Mouse (Mus musculus) testis, adult 2 months (tissue): ENCODE measurements around the gene Tmem43.

Experiments used
- CTCF ChIP-seq: fragments of 200-500 bp; IDR thresholded peaks from 2 replicates; pipeline ENCODE4 v1.5.1; 2012; ENCODE audit warnings: low read depth, mild to moderate bottlenecking, inconsistent platforms, low read length, moderate library complexity; ENCODE audit not compliant: control insufficient read depth, insufficient read depth, insufficient replicate concordance
- POLR2A ChIP-seq: fragments of 200-500 bp; IDR thresholded peaks from 2 replicates; pipeline ENCODE4 v1.6.1; 2012; ENCODE audit warnings: low read depth, mild to moderate bottlenecking, inconsistent platforms, low read length, moderate library complexity; ENCODE audit not compliant: control insufficient read depth

DNA sequence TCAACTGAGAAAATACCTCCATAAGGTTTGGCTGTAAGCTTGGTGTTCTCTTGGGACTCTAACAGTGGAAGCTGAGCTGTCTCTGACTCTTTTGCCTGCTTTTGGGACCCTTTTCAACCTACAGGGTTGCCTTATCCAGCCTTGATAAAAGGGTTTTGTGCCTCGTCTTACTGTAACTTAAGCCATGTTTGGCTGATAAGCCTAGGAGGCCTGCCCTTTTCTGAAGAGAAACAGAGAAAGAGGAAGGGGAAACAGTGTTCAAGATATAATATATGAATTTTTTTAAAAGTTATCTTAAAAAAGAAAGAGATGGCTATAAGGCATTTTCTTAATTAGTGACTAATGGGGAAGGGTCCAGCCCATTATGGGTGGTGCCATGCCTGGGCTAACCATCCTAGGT lies 29.8 kb downstream of the Tmem43 start:
- no peak for TF ChIP-seq POLR2A
- TF ChIP-seq CTCF, result no peak
